15 mouse cellular contexts compared by ENCODE assay signal in genomic region chr15:100052726-100053125, GRCm38 (mm10). TPM values are rescaled to one million over a fixed set of nuclear protein-coding genes. Genes with fewer than 3 reads are reported as not detected.
DNase-seq lines count a peak whose midpoint lies in the region; ATAC-seq and TF ChIP-seq lines count a peak whose summit lies in the region.
"Had no signal": no experiment of that assay in that cellular context is flagged by ENCODE, and none has a peak within 500 bp of the region (broad histone marks: within the 10 kb centered on the region; RNA-seq: fewer than 3 reads in every experiment).

No protein-coding gene starts in this region.

- intact Hi-C loops in heart, postnatal 25 days (cut with DNase I), result no loop called here

- H3K4me1 ChIP-seq in heart, embryonic 14.5 days (ENCODE audit: control insufficient read depth in 2 of 2, insufficient read depth in 2 of 2, low read length in 2 of 2), result no peaks in the 10 kb centered on the region; a peak in 1 of 4 replicates
- peaks cover 4% of the 10 kb centered on the region for H3K4me1 ChIP-seq in ES-Bruce4 (ENCODE audit: control insufficient read depth, insufficient read depth, low read length)
- H3K4me1 ChIP-seq in midbrain, embryonic 16.5 days (ENCODE audit: control insufficient read depth, insufficient read depth, low read length), result peaks cover 8% of the 10 kb centered on the region

- H3K9ac ChIP-seq in heart, embryonic 14.5 days (ENCODE audit: low read length), result 0 out of 2 replicates have a peak overlapping the region, but pooled peaks have one; percentile 16
- no peak overlapping the region for H3K9ac ChIP-seq in ES-Bruce4 (ENCODE audit: low read depth, poor library complexity, severe bottlenecking)
- 0 out of 2 replicates have a peak overlapping the region, but pooled peaks have one; percentile 10 for H3K9ac ChIP-seq in midbrain, embryonic 16.5 days (ENCODE audit: low read depth, low read length)

- H3K27me3 ChIP-seq in heart, embryonic 14.5 days (ENCODE audit: control insufficient read depth, insufficient read depth, low read length), result no peaks in the 10 kb centered on the region
- no peaks in the 10 kb centered on the region for H3K27me3 ChIP-seq in ES-Bruce4 (ENCODE audit: control insufficient read depth, insufficient read depth, low read length, poor library complexity, severe bottlenecking)
- no peaks in the 10 kb centered on the region for H3K27me3 ChIP-seq in midbrain, embryonic 16.5 days (ENCODE audit: control insufficient read depth, insufficient read depth, low read depth, low read length)

- TF ChIP-seq EP300 in ES-Bruce4 (IDR thresholded peaks at IDR 0.05; ENCODE audit: insufficient read depth, low read depth, low read length), result 0 out of 2 replicates have a peak, but pooled peaks have one; percentile 40

- H3K36me3 ChIP-seq in heart, embryonic 14.5 days (ENCODE audit: control insufficient read depth, insufficient read depth, low read length), result peaks cover 12% of the 10 kb centered on the region
- H3K36me3 ChIP-seq in ES-Bruce4 (ENCODE audit: control insufficient read depth, insufficient read depth, low read length, poor library complexity, severe bottlenecking), result no peaks in the 10 kb centered on the region
- peaks cover 6% of the 10 kb centered on the region; the same call in 1 of the 2 replicates for H3K36me3 ChIP-seq in midbrain, embryonic 16.5 days (ENCODE audit: control insufficient read depth, insufficient read depth, low read length)

- ATAC-seq in heart, embryonic 14.5 days (ENCODE audit: insufficient number of reproducible peaks, insufficient read depth, low FRiP score, low read depth), result no peak
- ATAC-seq in midbrain, embryonic 16.5 days, result no peak

- WGBS in heart, embryonic 14.5 days, result 64% methylated on average over 3 of the region's 3 CpGs
- 28% methylated on average over 3 of the region's 3 CpGs for WGBS in midbrain, embryonic 16.5 days

- no peak overlapping the region for H3K4me2 ChIP-seq in heart, embryonic 14.5 days (ENCODE audit: low read length)
- H3K4me2 ChIP-seq in midbrain, embryonic 16.5 days (ENCODE audit: low read length), result no peak overlapping the region

- no peak overlapping the region for H3K27ac ChIP-seq in heart, embryonic 14.5 days (replicated peaks in 1 of 2; ENCODE audit: control insufficient read depth in 1 of 2, insufficient read depth in 1 of 2, low read depth in 2 of 2, low read length in 2 of 2)
- no peak overlapping the region for H3K27ac ChIP-seq in ES-Bruce4 (ENCODE audit: insufficient read depth, low read length)
- H3K27ac ChIP-seq in midbrain, embryonic 16.5 days (ENCODE audit: low read length), result no peak overlapping the region; the same call in 1 of the 2 replicates
- H3K27ac ChIP-seq: macrophage had no signal

- TF ChIP-seq CTCF in ES-Bruce4 (IDR thresholded peaks at IDR 0.05; ENCODE audit: low read depth, low read length), result no peak

- H3K4me3 ChIP-seq in heart, embryonic 14.5 days (ENCODE audit: control insufficient read depth in 1 of 2, insufficient read depth in 1 of 2, low read depth in 1 of 2, low read length in 2 of 2), result no peak overlapping the region
- no peak overlapping the region for H3K4me3 ChIP-seq in ES-Bruce4 (ENCODE audit: low read depth, low read length)
- no peak overlapping the region for H3K4me3 ChIP-seq in midbrain, embryonic 16.5 days (ENCODE audit: low read depth, low read length)
- H3K4me3 ChIP-seq: myocyte had no signal

- no peak for DNase-seq in heart, postnatal 25 days (ENCODE audit: low spot score)
- DNase-seq in R1 (ENCODE audit: low read depth, low spot score), result peak; percentile 63
- no peak for DNase-seq in c-Kit-positive CD71-positive TER-119-positive erythroid progenitor cells, embryonic 14.5 days (ENCODE audit: low spot score)
- DNase-seq in layer of hippocampus, adult 9-10 months (ENCODE audit: low spot score), result no peak
- DNase-seq: adrenal gland, postnatal 36 days; cerebellum, adult 11-12 months; gastrocnemius, postnatal 36 days; kidney, adult 18-20 months; left cerebral cortex, postnatal 4 days; right cerebral cortex, adult 18-20 months had no signal

- TF ChIP-seq POLR2A in ES-Bruce4 (IDR thresholded peaks at IDR 0.05; ENCODE audit: insufficient read depth, low read length), result no peak

- H3K9me3 ChIP-seq in heart, embryonic 14.5 days (ENCODE audit: control insufficient read depth, low read length), result no peaks in the 10 kb centered on the region
- no peaks in the 10 kb centered on the region for H3K9me3 ChIP-seq in ES-Bruce4 (replicated peaks; ENCODE audit: control insufficient read depth, insufficient read depth, low read length, poor library complexity, severe bottlenecking)
- H3K9me3 ChIP-seq in midbrain, embryonic 16.5 days (replicated peaks; ENCODE audit: control insufficient read depth, low read length, poor library complexity, severe bottlenecking), result no peaks in the 10 kb centered on the region

RNA-seq across cellular contexts. Expression of gene Dip2b, which starts 14.3 kb away (rescaled TPM):
- polyA plus RNA-seq in heart, embryonic 14.5 days (2014; fragmentation: Nextera tagmentation; extraction: Ambion mirVana), result 20.2 and 20.3 TPM in 2 replicates
- 10 to 100 TPM; 21.6 to 23.3 TPM for total RNA-seq in heart, postnatal 25 days (2021)
- 18.3 and 21.4 TPM in 2 replicates for polyA plus RNA-seq in ES-Bruce4 (2011; ENCODE audit: insufficient read depth, insufficient read length, low read depth, missing spikeins)
- polyA plus RNA-seq in midbrain, embryonic 16.5 days (2015; fragmentation: Nextera tagmentation; extraction: Ambion mirVana), result 16.5 and 18.3 TPM in 2 replicates
